Mouse (Mus musculus): Measurements from ENCODE around the gene Ranbp3.
A peak's percentile ranks its signal among the peaks of the same experiment; 100 is the strongest.
"Not testable (repeated sequence)": the region's sequence is repeated elsewhere in the genome, so short reads cannot be mapped to it uniquely, and the experiment has no call there.

Ranbp3 gene

DNA sequence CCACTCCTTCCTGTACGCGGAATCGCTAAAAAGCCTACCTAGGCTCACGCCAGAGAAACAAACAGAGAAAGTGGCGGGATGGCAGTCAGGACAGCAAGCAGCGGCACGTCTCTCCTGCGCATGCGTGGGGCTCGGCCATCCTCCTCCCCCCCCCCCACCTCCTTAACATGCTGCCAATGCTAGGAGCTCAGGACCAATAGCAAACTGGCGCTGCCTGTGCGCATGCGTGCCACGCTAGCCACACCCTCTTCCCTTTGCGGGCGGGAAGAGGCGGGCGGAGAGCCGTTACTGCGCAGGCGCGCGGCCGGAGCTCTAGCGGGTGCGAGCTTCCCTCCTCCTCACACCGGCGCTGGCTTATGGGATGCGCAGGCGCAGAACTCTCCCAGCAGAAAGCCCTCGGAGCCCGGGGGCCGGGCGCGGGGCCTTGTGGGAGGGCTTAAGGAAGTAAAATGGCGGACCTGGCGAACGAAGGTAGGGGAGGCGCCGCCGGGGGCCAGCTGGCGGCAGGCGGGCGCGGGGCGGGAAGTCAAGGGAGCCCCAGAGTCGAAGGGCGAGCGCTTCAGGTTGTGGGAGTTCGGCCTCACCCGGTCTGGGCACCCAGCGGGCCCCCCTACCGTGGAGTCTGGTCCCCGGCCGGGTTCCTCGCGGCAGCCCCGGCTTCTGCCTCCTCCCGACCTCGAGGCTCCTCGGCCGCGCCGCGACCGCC is at the start of gene Ranbp3:
TSS of gene Ranbp3 (plus strand) at position 354 of the 706 bp plus-strand sequence.
- peak; percentile 100 for DNase-seq (ENCODE audit: low read depth, low spot score)

DNA sequence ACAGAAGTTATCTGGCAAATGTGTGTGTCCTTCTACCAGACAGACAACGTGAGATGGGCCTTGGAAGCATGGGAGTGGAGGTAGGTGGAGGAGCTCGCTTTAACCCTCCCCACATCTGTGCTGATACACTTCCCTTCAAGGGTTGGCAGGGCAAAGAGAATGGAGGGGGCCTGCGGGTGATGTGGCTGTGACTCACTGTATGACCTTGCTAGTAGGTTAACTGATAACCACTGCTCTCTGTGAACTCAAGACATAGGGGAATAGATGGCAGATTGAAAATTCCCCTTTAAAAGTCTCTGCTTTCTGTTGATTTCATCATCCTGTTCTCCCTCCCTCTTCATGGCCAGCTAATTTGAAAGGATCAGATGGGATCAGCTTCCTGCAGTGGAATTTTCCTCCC is 47.6 kb upstream of the Ranbp3 start:
- peak; percentile 24 for DNase-seq (ENCODE audit: low read depth, low spot score)

DNA sequence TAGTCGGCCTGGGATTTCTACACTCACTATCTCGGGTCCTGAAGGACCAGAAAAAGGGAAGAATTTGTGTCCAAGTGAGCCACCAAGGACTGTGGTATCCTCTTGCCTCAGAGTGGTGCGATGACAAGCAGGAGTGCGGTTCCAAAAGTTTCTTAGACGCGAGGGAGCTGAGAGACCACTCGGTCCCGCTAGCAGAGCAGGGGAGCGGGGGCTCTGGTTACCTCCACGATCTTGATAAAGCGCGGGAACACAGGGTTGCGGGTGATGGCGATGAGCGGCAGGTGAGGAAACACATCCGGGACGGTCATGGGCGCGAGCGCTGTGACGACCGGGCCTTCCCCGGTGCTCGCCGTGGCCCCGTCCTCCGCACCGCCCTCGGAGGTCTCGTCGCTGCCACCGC is 46.8 kb upstream of the Ranbp3 start:
- no peak for DNase-seq (ENCODE audit: low read depth, low spot score)

DNA sequence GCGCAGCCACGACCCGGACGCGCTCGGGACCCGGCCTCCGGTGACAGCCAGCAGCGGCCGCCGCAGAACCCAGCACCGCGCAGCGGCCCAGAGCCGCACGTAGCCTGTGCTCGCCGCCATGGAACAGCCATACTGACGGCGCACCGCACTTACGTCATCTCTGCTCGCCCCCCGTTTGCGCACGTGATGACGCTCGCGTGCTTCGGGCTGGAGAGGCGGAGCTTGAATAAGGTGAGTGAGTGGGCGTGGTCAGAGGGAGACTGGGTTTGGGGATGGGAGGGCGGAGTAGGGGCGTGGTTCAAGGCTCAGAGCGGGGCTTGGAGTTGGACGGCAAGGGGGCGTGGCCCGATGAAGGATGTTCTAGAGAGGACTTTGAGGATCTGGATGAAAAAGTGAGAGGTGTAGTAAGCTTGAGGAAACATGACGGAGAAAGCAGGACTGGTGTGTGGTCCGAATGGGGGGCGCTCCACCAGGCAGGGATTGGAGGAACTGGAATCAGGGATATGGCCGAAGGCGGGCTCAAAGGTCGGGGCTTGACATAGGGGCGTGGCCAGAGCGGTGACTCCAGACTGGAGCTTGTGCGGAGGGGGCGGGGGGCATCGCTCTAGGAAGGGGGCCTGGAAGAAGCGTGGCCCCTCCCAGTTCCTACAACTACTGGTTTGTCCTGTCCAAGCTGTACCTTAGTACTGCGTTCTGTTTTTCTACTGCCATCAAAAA is 46.2 kb upstream of the Ranbp3 start, which contains the start of gene Lonp1:
TSS of gene Lonp1 (minus strand) at position 134 of the 717 bp plus-strand sequence.
- peak; percentile 98 for DNase-seq (ENCODE audit: low read depth, low spot score)

DNA sequence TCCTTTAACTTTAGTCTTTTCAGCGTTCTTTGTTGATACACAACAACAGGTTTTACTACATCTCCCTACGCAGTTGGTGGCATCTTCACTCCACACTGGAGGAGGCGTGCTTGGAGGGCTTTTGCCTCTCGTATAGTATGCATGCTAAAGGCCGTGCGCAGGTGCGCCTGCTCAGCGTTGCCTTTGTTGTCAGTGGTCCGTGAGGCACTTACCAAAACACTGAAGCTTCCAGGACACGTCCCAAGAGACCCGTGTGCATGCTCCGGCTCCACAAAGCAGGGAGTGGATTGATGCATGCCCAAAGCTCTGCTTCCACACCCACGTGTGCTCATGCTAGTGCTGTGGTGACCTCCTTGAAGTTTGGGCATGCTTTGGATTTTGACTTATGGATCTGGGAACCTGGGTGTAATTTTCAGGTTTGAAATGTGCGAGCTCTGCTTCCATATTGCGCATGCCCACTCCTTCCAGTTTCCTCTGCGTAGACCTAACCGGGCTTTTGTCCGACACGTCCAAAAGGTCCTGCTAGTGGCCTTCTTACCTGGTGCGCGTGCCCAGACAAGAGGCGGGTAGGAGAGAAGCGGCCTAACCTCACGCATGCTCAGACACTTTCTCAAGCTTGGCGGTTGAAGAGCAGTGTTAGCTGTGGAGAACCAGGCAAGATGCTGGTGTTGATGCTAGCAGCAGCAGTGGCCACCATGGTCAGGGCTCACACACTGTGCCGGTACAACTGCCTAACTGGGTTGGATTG is 45.4 kb upstream of the Ranbp3 start, which contains the start of gene Catsperd:
TSS of gene Catsperd (plus strand) at position 614 of the 748 bp plus-strand sequence.
- DNase-seq (ENCODE audit: low read depth, low spot score) = peak; percentile 17

DNA sequence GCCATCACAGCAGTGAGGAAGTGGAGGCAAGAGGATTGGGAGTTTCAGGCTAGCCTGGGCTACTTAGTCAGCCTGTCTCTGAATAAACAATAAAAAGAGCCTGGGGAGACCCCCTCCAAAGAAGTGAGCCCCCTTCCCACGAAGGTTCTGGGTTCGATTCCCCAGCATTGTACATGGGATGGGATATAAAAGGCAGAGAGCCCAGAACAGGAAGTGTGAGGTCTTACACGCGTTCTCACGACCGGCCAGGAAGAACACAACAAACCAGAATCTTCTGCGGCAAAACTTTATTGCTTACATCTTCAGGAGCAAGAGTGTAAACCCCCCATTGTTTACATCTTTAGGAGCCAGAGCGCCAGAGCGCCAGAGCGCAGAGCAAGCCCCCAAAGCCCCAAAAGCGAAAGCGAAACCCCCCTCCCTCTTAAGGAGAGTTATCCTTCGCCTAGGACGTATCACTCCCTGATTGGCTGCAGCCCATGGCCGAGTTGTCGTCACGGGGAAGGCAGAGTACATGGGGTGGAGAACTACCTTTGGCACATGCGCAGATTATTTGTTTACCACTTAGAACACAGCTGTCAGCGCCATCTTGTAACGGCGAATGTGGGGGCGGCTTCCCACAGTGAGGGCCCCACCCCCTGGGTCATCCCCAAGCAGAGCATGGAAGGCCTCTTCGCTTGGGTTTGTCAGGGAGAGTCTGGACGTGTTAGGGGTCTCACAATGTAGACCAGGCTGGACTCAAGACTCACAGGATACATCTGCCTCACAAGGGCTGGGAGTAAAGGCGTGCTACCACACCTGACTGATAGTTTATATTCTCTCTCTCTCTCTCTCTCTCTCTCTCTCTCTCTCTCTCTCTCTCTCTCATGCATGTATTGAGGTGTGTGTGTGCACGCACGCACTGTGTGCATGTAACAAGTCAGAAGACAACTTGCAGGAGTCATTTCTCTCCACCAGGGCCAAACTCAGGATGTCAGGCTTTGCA is 43.0 kb upstream of the Ranbp3 start:
- DNase-seq (ENCODE audit: low read depth, low spot score) = not testable (repeated sequence)

DNA sequence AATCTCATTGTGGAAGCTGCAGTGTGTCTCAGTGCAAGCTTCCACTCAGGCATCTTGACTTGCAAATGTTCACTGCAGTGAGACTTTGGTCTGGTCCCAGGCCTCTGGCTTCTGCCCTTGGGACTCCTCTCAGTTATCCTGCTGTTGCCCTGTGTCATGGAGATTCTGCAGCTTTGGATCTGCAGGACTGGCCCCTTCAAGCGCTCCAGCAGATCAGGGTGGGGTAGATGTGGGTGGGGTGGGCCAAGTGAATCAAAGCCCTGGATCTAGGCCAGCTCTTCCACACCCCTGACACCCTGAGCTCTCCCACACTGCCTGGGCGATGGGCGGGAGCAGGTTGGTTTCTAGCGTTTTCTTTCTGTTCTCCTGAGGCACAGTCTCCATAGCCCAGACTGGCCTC is 41.3 kb upstream of the Ranbp3 start:
- no peak for DNase-seq (ENCODE audit: low read depth, low spot score)

DNA sequence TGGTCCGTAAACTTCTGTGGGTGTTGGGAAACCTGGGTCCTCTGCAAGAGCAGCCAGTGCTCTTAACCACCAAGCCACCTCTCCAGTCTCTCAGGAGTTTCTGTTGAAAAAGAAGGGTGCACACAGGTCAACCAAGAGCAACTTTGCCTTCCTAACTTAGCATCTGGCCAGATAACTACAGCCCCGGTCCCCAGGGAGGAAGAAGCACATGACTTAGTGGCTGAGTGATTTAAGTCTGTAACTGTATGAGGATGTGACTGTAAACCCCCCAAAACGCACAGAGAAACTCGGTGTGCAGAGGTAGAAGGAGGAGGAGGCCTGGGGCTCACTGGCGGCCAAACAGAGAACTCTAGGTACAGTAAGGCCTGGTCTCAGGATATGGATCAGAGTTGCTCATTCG is 39.1 kb upstream of the Ranbp3 start:
- DNase-seq (ENCODE audit: low read depth, low spot score) = no peak

DNA sequence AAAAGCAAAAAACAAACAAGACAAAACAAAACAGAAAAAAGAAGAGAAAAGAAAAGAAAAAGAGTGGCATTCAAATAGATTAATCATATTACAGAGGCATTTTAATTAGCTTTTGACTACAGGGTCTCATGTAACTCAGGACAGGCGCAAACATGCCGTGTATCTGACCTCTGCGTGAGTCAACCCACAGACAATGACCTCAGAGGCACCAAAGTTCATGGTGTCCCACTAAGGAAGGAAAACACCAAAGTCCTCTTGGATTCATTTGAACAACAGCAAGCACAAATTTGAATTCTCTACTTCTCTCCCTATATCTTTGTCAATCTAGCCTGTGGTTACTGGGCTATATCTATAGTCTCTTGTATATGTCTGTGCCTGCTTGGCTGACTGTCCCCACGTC is 29.9 kb upstream of the Ranbp3 start:
- DNase-seq (ENCODE audit: low read depth, low spot score) = no peak

DNA sequence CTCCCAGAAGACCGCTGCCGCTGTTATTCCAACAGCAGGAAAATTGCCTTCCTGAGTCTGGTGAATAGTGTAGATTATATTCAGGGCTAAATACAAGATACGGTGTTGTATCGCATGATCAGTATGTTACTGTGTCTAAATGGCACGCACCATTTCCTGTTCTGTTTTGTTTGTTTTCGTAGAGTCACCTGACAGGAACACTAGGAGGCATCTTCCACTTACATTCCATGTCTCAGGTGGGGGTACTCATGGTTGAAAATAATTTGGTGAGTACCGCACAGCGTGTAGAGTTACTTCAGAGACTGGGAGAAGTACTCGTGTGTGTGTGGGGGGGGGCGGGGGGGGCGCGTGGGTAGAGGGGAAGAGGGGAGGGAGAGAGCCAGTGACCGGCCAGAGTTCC is 25.5 kb upstream of the Ranbp3 start:
- no peak for DNase-seq (ENCODE audit: low read depth, low spot score)

DNA sequence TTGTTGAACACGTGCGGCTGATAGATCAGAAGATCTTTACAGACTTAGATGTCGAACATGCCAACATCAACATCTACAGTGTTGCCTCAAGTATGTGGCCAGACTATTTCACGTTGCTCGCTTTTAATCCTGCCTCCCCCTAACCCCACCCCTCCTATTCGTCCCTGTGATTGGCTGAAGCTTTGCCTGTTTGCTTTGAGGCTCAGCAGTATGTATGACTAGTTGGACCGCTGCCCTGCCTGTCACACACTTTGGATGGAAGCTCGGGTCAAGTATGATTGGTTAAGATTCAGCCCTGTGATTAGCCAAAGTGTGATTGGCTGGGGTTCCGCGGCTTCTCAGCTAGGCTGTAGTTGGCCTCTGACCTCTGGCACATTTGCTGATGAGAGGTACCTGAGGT is 21.3 kb upstream of the Ranbp3 start:
- no peak for DNase-seq (ENCODE audit: low read depth, low spot score)

DNA sequence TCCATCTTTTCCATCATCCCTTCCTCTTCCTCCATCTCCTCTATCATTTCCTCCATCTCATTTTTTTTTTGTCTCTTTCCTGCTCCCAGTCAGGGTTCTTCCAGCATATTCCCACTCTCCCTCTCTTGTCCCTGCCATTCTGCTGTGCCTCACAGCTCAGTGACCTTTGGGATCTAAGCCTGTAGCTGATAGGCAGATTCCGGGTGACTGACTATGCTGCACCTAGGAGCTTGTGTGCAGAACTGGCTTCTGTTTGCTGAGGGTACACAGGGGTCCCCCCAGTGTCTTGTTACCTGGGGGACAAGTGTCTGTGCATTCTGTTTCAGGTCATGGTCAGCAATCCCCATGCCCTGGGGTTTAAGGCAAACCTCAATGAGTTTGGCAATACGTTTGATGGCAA is 18.3 kb upstream of the Ranbp3 start:
- DNase-seq (ENCODE audit: low read depth, low spot score) = no peak

DNA sequence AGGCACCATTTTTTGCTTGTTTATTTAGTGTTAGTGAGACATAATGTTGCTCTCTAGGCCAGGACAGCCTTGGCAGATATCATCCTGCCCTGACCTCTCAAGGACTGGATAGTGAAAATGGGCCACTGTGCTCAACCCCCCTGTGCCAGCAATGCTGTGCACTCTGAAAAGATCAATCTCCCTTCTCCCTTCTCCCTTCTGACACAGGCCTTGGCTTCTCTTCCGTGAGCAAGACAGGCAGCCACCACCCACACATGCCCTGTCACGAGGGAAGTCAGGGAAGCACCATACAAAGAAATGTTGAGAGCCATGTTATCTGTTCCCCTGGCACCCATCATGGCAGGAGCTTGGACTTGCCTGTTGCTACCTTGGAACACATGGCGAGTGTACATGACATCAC is 17.8 kb upstream of the Ranbp3 start:
- no peak for DNase-seq (ENCODE audit: low read depth, low spot score)

DNA sequence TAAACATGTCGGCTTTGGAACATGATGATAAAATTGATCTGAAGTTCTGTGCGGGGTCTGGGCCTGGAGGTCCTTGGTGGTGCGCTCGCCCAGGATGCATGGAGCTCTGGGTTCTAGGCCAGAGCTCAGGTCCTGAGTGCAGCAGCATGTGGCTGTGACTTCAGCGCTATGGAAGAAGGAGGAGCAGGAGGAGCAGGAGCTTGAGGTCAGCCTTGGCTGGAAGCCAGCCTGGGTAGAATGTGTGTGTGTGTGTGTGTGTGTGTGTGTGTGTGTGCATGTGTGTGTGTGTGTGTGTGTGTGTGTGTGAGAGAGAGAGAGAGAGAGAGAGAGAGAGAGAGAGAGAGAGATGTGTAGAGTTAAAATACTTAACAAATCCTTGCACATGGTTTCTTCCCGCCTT is 16.9 kb upstream of the Ranbp3 start:
- DNase-seq (ENCODE audit: low read depth, low spot score) = no peak

DNA sequence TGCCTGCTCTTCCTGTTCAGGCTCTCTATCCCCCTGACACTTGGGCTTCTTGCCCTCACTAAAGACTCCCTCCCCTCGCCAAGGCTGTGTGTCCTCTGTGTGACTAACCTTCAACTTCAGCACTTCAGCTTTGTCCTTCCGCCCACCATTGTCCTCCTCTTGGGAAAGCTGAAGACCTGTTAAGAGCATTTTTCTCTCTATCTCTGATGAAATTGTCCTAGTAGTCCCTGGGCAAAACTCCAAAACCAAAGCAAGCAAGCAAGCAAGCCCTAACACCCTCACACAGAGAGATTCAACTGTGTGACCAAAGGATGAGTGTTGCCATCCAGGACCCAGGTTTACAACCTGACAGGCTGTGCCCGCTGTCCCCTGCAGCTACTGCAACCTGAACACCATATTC is 9.4 kb upstream of the Ranbp3 start:
- DNase-seq (ENCODE audit: low read depth, low spot score) = no peak

DNA sequence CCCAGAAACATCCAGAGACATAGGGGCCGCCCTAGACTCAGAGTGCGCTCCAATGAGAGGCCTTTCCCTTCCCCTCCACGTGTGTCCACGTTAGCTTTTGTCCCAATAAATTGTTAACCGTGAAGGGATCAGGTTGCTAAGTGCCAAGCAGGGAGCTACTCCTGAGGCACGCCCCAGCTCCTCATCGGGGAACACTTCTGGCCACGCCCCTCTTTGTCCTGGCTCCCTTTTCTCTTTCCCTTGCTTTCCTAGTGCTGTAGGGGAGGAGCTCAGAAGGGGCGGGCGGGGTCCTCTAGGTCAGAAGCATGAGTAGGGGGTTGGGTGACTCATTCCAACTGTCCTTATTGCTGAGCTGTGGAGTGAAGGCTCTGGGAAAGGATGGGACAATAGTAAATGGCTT is 8.8 kb upstream of the Ranbp3 start:
- DNase-seq (ENCODE audit: low read depth, low spot score) = no peak

DNA sequence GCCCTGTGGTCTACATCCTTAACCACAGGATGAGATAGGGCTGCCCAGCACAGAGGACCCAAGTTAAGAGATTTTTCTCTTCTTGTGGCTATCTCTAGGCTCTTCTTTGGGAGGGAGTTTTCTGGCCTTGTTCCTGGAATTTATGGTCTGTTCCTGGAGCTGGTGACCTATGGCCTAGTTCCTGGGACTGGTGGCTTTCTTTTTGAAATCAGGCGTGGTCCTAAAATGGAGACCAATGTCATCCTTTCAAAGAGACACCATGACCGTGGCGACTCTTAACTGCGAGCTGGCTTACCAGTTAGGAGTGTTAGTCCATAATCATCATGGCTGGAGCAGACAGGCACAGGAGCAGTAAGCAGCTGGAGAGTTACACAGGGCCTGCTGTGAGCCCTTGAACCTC is 6.7 kb upstream of the Ranbp3 start:
- DNase-seq (ENCODE audit: low read depth, low spot score) = no peak

DNA sequence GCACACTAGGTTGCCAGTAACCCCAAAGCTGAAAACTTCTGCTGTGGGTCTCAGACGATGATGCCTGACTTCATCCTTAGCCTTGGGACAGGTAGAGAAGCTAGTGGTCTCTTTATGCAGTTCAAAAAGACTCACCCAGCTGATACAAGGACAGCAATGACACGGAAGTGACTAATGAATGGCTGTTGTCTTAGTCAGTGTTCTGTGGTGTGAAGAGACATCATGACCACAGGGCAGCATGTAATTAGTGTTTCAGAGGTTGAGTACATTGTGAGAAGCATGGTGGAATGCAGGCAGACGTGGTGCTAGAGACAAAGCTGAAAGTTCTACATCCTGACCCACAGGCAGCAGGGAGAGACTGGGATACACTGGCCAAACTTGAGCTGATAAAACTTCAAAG is 5.5 kb upstream of the Ranbp3 start:
- DNase-seq (ENCODE audit: low read depth, low spot score) = no peak

DNA sequence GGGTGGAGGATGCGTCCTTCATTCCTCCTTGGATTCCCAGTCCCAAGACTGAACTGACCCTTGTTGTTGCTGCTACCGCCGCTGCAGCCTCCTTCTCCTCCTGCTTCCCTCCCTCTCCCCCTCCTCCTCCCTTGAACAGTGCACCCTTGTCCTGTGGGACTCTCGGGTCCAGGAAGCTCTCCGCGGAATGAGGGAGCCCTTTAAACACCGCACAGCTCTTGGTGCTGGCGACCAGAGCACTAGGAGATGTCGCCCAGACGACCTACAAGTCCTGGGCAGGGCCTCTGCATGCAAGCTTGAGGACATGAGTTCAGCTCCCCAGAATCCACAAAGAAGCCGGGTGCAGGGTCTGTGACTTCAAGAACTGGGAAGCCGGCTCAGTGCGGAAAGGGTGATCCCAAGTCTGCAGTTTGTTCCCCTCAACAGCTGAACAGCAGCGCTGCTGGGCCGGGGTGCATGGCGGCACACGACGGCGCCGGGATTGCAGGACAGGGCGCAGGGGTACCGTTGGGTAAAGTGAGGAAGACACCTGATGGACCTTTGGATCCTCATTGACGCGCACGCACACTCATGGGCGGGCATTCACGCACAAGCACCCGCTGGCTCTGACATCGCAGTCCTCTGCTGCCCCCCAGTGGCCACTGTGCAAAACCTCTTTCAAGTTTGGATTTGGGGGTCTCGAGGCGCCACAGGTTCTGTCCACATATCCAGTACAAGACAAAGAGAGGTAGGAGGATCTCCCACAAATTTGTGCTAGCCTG is 4.5 kb upstream of the Ranbp3 start:
- DNase-seq (ENCODE audit: low read depth, low spot score) = peak; percentile 82

DNA sequence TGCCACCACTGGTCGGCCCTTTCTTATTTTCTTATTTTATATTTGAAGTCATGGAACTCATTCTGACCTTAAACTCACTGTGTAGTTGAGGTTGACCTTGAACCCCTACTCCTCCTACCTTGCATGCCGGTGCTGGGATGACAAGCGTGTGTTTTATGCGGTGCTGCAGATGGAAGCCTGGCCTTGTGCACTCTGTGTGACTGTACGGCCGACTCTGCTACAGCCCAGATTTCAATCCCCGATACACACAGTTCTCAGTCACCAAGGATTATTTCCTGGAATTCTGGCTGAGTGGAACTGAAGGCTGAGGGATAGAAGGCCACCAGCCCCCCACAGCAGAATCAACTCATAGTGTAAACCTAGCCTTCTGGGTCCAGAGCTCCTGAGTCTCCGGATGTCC is 3.3 kb upstream of the Ranbp3 start:
- no peak for DNase-seq (ENCODE audit: low read depth, low spot score)
